ENCODE assay signal across 9 mouse cellular contexts in genomic region chr14:27560434-27560833, GRCm38 (mm10). TPM values are rescaled to one million over a fixed set of nuclear protein-coding genes. Genes with fewer than 3 reads are reported as not detected.
DNase-seq lines count a peak whose midpoint lies in the region; ATAC-seq lines count a peak whose summit lies in the region.
"Had no signal": no experiment of that assay in that cellular context is flagged by ENCODE, and none has a peak within 500 bp of the region (broad histone marks: within the 10 kb centered on the region; RNA-seq: fewer than 3 reads in every experiment).

No protein-coding gene starts in this region.

- no peak overlapping the region for H3K4me2 ChIP-seq in liver, embryonic 12.5 days
- H3K4me2 ChIP-seq: heart, embryonic 13.5 days had no signal

- no peaks in the 10 kb centered on the region for H3K4me1 ChIP-seq in liver, embryonic 12.5 days
- H3K4me1 ChIP-seq in limb, embryonic 10.5 days = no peaks in the 10 kb centered on the region
- H3K4me1 ChIP-seq: heart, embryonic 13.5 days had no signal

- H3K4me3 ChIP-seq in liver, embryonic 12.5 days = no peak overlapping the region
- no peak overlapping the region for H3K4me3 ChIP-seq in limb, embryonic 10.5 days
- H3K4me3 ChIP-seq: heart, embryonic 13.5 days had no signal

- peaks cover 9% of the 10 kb centered on the region for H3K9me3 ChIP-seq in liver, embryonic 12.5 days (replicated peaks)
- no peaks in the 10 kb centered on the region for H3K9me3 ChIP-seq in limb, embryonic 10.5 days (replicated peaks)

- DNase-seq in liver = peak; percentile 66
- peak; percentile 65 for DNase-seq in adrenal gland, adult 2 months
- DNase-seq in embryo, embryonic 10.5 days (ENCODE audit: low spot score) = peak; percentile 74
- DNase-seq in limb, embryonic 10.5 days (ENCODE audit: low spot score) = peak; percentile 72
- peak; percentile 50 for DNase-seq in retina, adult 2 months (ENCODE audit: low read depth, low spot score)
- peak; percentile 77 for DNase-seq in thymus, postnatal 14 days

- 47% methylated on average over 4 of the region's 4 CpGs for WGBS in liver, embryonic 12.5 days (ENCODE audit: insufficient replicate concordance)
- WGBS in limb, embryonic 10.5 days = 43% methylated on average over 4 of the region's 4 CpGs

- H3K27me3 ChIP-seq in liver, embryonic 12.5 days (replicated peaks) = no peaks in the 10 kb centered on the region
- H3K27me3 ChIP-seq in limb, embryonic 10.5 days (ENCODE audit: low read depth, poor library complexity, severe bottlenecking) = no peaks in the 10 kb centered on the region
- H3K27me3 ChIP-seq: heart, embryonic 13.5 days had no signal

- H3K36me3 ChIP-seq in liver, embryonic 12.5 days = no peaks in the 10 kb centered on the region
- no peaks in the 10 kb centered on the region for H3K36me3 ChIP-seq in limb, embryonic 10.5 days
- H3K36me3 ChIP-seq: heart, embryonic 13.5 days had no signal

- no peak overlapping the region for H3K9ac ChIP-seq in liver, embryonic 12.5 days
- H3K9ac ChIP-seq: heart, embryonic 13.5 days had no signal

- no peak for ATAC-seq in liver, embryonic 12.5 days
- peak; percentile 77 for ATAC-seq in inflammation-experienced regulatory T-cells, adult 6 months

- no peak overlapping the region for H3K27ac ChIP-seq in liver, embryonic 12.5 days
- no peak overlapping the region for H3K27ac ChIP-seq in limb, embryonic 10.5 days
- H3K27ac ChIP-seq: heart, embryonic 13.5 days had no signal

RNA-seq across cellular contexts. Expression of gene Ccdc66, which starts 52.2 kb away (rescaled TPM):
- 5.1 and 5.8 TPM in 2 replicates for polyA plus RNA-seq in liver, embryonic 12.5 days (2016; fragmentation: Nextera tagmentation; extraction: Ambion mirVana)
- total RNA-seq in adrenal gland, adult 2 months (2021) = 1 to 10 TPM; 8.3 to 9.7 TPM
- 0.24 and 0.36 TPM in 2 replicates for polyA plus RNA-seq in adrenal gland, adult 2 months (2012; rRNA removed)
- 10 to 100 TPM; 14.7 to 23.7 (median 19.5) TPM for polyA plus RNA-seq in inflammation-experienced regulatory T-cells, adult 6 months (2017; shearing (Covaris generic))
- 14.1 and 17.2 TPM in 2 replicates for polyA plus RNA-seq in limb, embryonic 10.5 days (2016; fragmentation: Nextera tagmentation; extraction: Ambion mirVana)
